Mouse (Mus musculus) cerebellum, adult 2 months (tissue): ENCODE results near the gene Ncln.

Experiments
- CTCF ChIP-seq: fragments of 200-500 bp; IDR thresholded peaks from 2 replicates; pipeline ENCODE4 v1.5.1; 2011; ENCODE audit warnings: low read depth, mild to moderate bottlenecking, control low read depth, low read length, moderate library complexity, borderline replicate concordance; ENCODE audit not compliant: insufficient read depth
- POLR2A ChIP-seq: fragments of 200-500 bp; IDR thresholded peaks from 2 replicates; pipeline ENCODE4 v1.6.1; 2011; ENCODE audit warnings: low read length, control low read depth, borderline replicate concordance; ENCODE audit not compliant: insufficient read depth

DNA sequence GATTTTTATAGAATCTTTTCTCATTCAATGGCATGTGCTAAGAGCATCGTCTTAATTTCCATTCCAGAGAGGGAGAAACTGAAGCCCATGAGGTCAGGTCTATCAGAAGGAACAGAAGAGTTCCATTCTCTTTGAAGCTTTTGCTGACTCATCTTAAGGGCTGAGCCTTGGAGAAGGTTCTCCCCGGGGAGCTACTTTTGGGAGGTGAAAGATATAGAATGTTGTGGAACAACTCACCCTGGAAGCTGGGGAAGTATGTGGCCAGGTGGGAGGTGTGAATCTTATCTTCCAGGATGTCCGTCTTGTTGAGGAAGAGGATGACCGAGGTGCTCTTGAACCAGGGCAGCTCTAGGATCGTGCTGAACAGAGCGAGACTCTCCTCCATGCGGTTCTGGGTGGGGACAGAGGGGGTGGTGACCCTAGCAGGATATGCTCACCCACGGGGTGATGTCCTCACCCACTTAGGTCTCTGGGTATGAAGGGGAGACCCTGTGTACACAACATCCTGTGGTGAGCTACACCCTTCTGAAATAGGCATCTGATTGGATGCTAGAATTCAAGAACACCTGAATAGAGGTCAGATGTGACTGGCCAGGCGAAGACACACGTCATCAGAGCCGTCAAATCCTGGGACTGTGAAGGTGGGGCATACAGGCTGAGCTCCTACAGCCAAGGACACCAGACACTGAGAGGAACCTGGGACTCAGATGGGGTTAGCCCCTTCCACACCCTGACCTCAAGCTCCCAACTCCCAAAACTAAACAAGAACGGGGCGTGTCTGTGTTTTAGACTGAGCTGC is 11.7 kb upstream of the Ncln start:
- TF ChIP-seq CTCF (no peak), POLR2A (no peak)
